In the genomic region with DNA sequence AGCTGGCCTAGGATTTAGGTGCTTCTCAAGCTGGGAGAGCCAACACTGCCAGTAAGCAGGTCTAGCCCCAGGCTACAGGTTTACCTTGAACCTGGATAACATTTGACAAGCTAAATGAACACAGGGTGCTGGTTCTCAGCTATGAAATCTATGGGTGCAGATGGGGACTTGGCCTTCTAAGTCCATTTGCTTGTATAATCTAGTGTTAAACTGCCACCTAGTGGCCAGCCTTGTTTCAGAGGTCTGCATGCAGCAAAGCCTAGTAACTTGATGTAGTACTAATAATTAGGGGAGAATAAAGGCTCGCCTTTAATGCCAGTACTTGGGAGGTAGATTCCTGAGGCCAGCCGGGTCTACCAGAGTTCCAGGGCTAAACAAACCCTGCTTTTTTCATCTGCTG, we compare ENCODE assay signal across 8 mouse cellular contexts. TPM values are rescaled to one million over a fixed set of nuclear protein-coding genes. Genes with fewer than 3 reads are reported as not detected.
DNase-seq lines count a peak whose midpoint lies in the region; ATAC-seq and TF ChIP-seq lines count a peak whose summit lies in the region.

No protein-coding gene starts in this region.

- H3K9ac ChIP-seq in limb, embryonic 14.5 days (ENCODE audit: low read depth, low read length, severe bottlenecking): no peak overlapping the region
- no peak overlapping the region for H3K9ac ChIP-seq in stomach, postnatal 0 days (ENCODE audit: low read length)

- ATAC-seq in limb, embryonic 14.5 days (ENCODE audit: low FRiP score, low read depth): no peak
- no peak for ATAC-seq in stomach, postnatal 0 days (ENCODE audit: low FRiP score, low TSS enrichment)

- H3K27ac ChIP-seq in limb, embryonic 14.5 days (replicated peaks; ENCODE audit: low read depth, low read length): no peak overlapping the region
- no peak overlapping the region for H3K27ac ChIP-seq in stomach, postnatal 0 days (replicated peaks)

- H3K4me2 ChIP-seq in limb, embryonic 14.5 days (replicated peaks; ENCODE audit: low read depth, low read length, severe bottlenecking): peak overlapping the region; percentile 10; the same call in 1 of the 2 replicates
- H3K4me2 ChIP-seq in stomach, postnatal 0 days (replicated peaks; ENCODE audit: low read depth): no peak overlapping the region

- H3K4me1 ChIP-seq in limb, embryonic 14.5 days (ENCODE audit: control insufficient read depth, insufficient read depth, low read length): peaks cover 27% of the 10 kb centered on the region
- no peaks in the 10 kb centered on the region for H3K4me1 ChIP-seq in stomach, postnatal 0 days (replicated peaks; ENCODE audit: control insufficient read depth, insufficient read depth)

- no peaks in the 10 kb centered on the region for H3K27me3 ChIP-seq in limb, embryonic 14.5 days (ENCODE audit: control insufficient read depth, insufficient read depth, low read length)
- no peaks in the 10 kb centered on the region for H3K27me3 ChIP-seq in stomach, postnatal 0 days (ENCODE audit: control insufficient read depth, insufficient read depth, low read length)

- H3K36me3 ChIP-seq in limb, embryonic 14.5 days (ENCODE audit: control insufficient read depth, insufficient read depth, low read length): peaks cover 50% of the 10 kb centered on the region
- H3K36me3 ChIP-seq in stomach, postnatal 0 days (ENCODE audit: control insufficient read depth, insufficient read depth, low read length): peaks cover 5% of the 10 kb centered on the region; the same call in 1 of the 2 replicates

- WGBS in limb, embryonic 14.5 days: 25% methylated on average over 2 of the region's 2 CpGs
- WGBS in stomach, postnatal 0 days: 21% methylated on average over 2 of the region's 2 CpGs

- no peak for TF ChIP-seq EP300 in stomach, postnatal 0 days (optimal IDR thresholded peaks at IDR 0.05)

- intact Hi-C loops in gastrocnemius, postnatal 14 days (cut with DNase I; ENCODE audit: low total_unique reads): loop anchor here (5.0 kb wide), 1 partner anchor 48 kb away; no protein-coding TSS in a partner anchor

- DNase-seq in ovary, postnatal 36 days (ENCODE audit: low spot score): peak; percentile 48
- DNase-seq in ovary, adult 18-20 months (ENCODE audit: low spot score): no peak
- peak; percentile 52 to 75 for DNase-seq in cerebellum, postnatal 4 days (ENCODE audit: low spot score in 2 of 2)
- peak; percentile 76 for DNase-seq in gastrocnemius, postnatal 14 days
- peak; percentile 70 for DNase-seq in kidney, adult 18-20 months
- DNase-seq in limb, embryonic 14.5 days (ENCODE audit: low spot score): peak; percentile 83
- DNase-seq in naive thymus-derived CD4-positive, alpha-beta T cell, adult 2 months (ENCODE audit: low read depth): peak; percentile 90
- DNase-seq in stomach, postnatal 0 days (ENCODE audit: low spot score): peak; percentile 82

- no peaks in the 10 kb centered on the region for H3K9me3 ChIP-seq in limb, embryonic 14.5 days (ENCODE audit: control insufficient read depth, low read length)
- no peaks in the 10 kb centered on the region for H3K9me3 ChIP-seq in stomach, postnatal 0 days (ENCODE audit: control insufficient read depth, low read length)

- no peak for TF ChIP-seq POLR2A in limb, embryonic 14.5 days (IDR thresholded peaks at IDR 0.05; ENCODE audit: borderline replicate concordance, extremely low read depth, insufficient read depth, insufficient read length)

- peak; percentile 82 for TF ChIP-seq CTCF in stomach, postnatal 0 days (IDR thresholded peaks at IDR 0.05; ENCODE audit: low read depth)

- H3K4me3 ChIP-seq in limb, embryonic 14.5 days (replicated peaks; ENCODE audit: low read length): no peak overlapping the region
- H3K4me3 ChIP-seq in stomach, postnatal 0 days (ENCODE audit: low read depth, low read length): no peak overlapping the region

RNA-seq across cellular contexts. Expression of a gene that starts 4.5 kb away (rescaled TPM):
- total RNA-seq in gastrocnemius, postnatal 14 days (2021): 1,000 to 10,000 TPM in 1 of 2 experiments, 100 to 1,000 TPM in 1; 949 to 1,245 TPM
- polyA plus RNA-seq in limb, embryonic 14.5 days (2012; rRNA removed): 2,115 and 2,701 TPM in 2 replicates
- polyA plus RNA-seq in limb, embryonic 14.5 days (2014; fragmentation: Nextera tagmentation; extraction: Ambion mirVana): 1,955 and 2,023 TPM in 2 replicates
- 991 and 1,085 TPM in 2 replicates for polyA plus RNA-seq in stomach, postnatal 0 days (2015; fragmentation: Nextera tagmentation; extraction: Ambion mirVana)
